Mouse (Mus musculus) ES-E14 (cell line): ENCODE results near the gene Gm20715. TPM values are rescaled to one million over a fixed set of nuclear protein-coding genes. Genes with fewer than 3 reads are reported as not detected.

Source experiments
- DNase-seq: peaks from one replicate; pipeline ENCODE4 v3.0.0-alpha.2; 2013; ENCODE audit warnings: low read depth, low spot score
- H3K27ac ChIP-seq: 2 replicates; pipeline ENCODE4 v1.5.1; 2012; ENCODE audit warnings: low read depth, mild to moderate bottlenecking, low read length, moderate library complexity, mixed read lengths; ENCODE audit not compliant: poor library complexity, insufficient read depth, severe bottlenecking
- H3K36me3 ChIP-seq: 2 replicates; pipeline ENCODE4 v1.6.1; 2012; ENCODE audit warnings: mild to moderate bottlenecking, low read length, moderate library complexity, mixed read lengths; ENCODE audit not compliant: control insufficient read depth, poor library complexity, insufficient read depth, severe bottlenecking
- H3K4me1 ChIP-seq, 2 experiments: fragments of 150-350 bp in 1 of 2; sonication (generic) in 1 of 2; 2 replicates each; pipeline ENCODE4 v1.6.1; 2012; ENCODE audit warnings: low read length in 2 of 2, mild to moderate bottlenecking in 1 of 2, mixed read lengths in 1 of 2; ENCODE audit not compliant: control insufficient read depth in 2 of 2, insufficient read depth in 2 of 2, poor library complexity in 1 of 2
- H3K4me3 ChIP-seq, 2 experiments: fragments of 150-350 bp in 1 of 2; sonication (generic) in 1 of 2; 2 replicates each; pipeline ENCODE4 v1.5.1; 2012; ENCODE audit warnings: low read length in 2 of 2, low read depth in 1 of 2, mild to moderate bottlenecking in 1 of 2, mixed read lengths in 1 of 2; ENCODE audit not compliant: insufficient read depth in 1 of 2, poor library complexity in 1 of 2, severe bottlenecking in 1 of 2
- H3K9ac ChIP-seq: 2 replicates; pipeline ENCODE4 v1.6.1; 2012; ENCODE audit warnings: low read depth, mild to moderate bottlenecking, low read length, mixed read lengths; ENCODE audit not compliant: poor library complexity, insufficient read depth, severe bottlenecking
- H3K9me3 ChIP-seq: fragments of 150-350 bp; sonication (generic); 2 replicates; pipeline ENCODE4 v1.6.1; 2012; ENCODE audit warnings: low read depth, mild to moderate bottlenecking, low read length; ENCODE audit not compliant: control insufficient read depth, insufficient read depth
- CHD2 ChIP-seq: IDR thresholded peaks from 2 replicates; pipeline ENCODE4 v1.6.1; 2014; ENCODE audit warnings: mild to moderate bottlenecking, low read depth, low read length, inconsistent platforms
- HCFC1 ChIP-seq: IDR thresholded peaks from 2 replicates; pipeline ENCODE4 v1.6.1; 2012; ENCODE audit warnings: low read length, inconsistent platforms, borderline replicate concordance; ENCODE audit not compliant: insufficient read depth
- MAFK ChIP-seq: IDR thresholded peaks from 2 replicates; pipeline ENCODE4 v1.6.1; 2014; ENCODE audit warnings: mild to moderate bottlenecking, low read depth, low read length, inconsistent platforms; ENCODE audit not compliant: insufficient read depth
- ZC3H11A ChIP-seq: IDR thresholded peaks from 2 replicates; pipeline ENCODE4 v1.6.1; 2012; ENCODE audit warnings: low read depth, mild to moderate bottlenecking, inconsistent platforms, low read length, borderline replicate concordance
- ZNF384 ChIP-seq: IDR thresholded peaks from 2 replicates; pipeline ENCODE4 v1.6.1; 2012; ENCODE audit warnings: low read depth, low read length, inconsistent platforms
- in situ Hi-C, 2 experiments: fragments of 600-800 bp; cut with MboI; formaldehyde crosslinking; loops; one replicate each; pipeline ENCODE4 v1.15.1; 2025; ENCODE audit warnings: low sequenced_read_pairs in 2 of 2, inconsistent platforms in 1 of 2; ENCODE audit not compliant: unreplicated experiment in 2 of 2
- total RNA-seq: library from RNA; depleted of rRNA; stranded (reverse); fragments of 300-350 nt; gene quantifications from 2 replicates; pipeline ENCODE4 v1.2.3, GENCODE M21; 2012

The Gm20715 gene
- total RNA-seq, 1 experiment, result 0.09 TPM

- in situ Hi-C loops, result no loop called here
- Histone ChIP-seq H3K4me3 (no peak overlapping the region), H3K9ac (no peak overlapping the region), H3K9me3 (no peaks in the 10 kb centered on the region), H3K27ac (no peak overlapping the region), H3K4me1 (peaks cover 0 to 5% of the 10 kb centered on the region in 2 experiments; a peak in 1 of 4 replicates), H3K36me3 (no peaks in the 10 kb centered on the region)
- TF ChIP-seq MAFK, result no peak
- no peak for TF ChIP-seq ZC3H11A
- DNase-seq, result no peak
These were observed 37.1 kb upstream of the Gm20715 start for GRCm38 (mm10) chr7:6372993-6373392.

- Histone ChIP-seq H3K36me3 (no peaks in the 10 kb centered on the region), H3K27ac (no peak overlapping the region), H3K4me1 (0 out of 4 replicates have a peak, but pooled peaks cover 0 to 2% of the 10 kb centered on the region in 2 experiments), H3K9ac (no peak overlapping the region), H3K9me3 (no peaks in the 10 kb centered on the region), H3K4me3 (no peak overlapping the region)
- no peak for DNase-seq
- in situ Hi-C loops, result no loop called here
- TF ChIP-seq ZC3H11A (no peak), HCFC1 (no peak), CHD2 (no peak), ZNF384 (no peak), MAFK (no peak)
These were observed 31.6 kb upstream of the Gm20715 start for GRCm38 (mm10) chr7:6378441-6378840.

- Histone ChIP-seq H3K9me3 (no peaks in the 10 kb centered on the region), H3K36me3 (no peaks in the 10 kb centered on the region), H3K9ac (no peak overlapping the region), H3K4me3 (no peak overlapping the region), H3K27ac (no peak overlapping the region), H3K4me1 (0 out of 4 replicates have a peak, but pooled peaks cover 0 to 2% of the 10 kb centered on the region in 2 experiments)
- no peak for DNase-seq
- in situ Hi-C loops, result no loop called here
- TF ChIP-seq CHD2, result no peak
- no peak for TF ChIP-seq ZNF384
These were observed 28.6 kb upstream of the Gm20715 start for GRCm38 (mm10) chr7:6381431-6381830.

GRCm38 (mm10) chr7:6383044-6383455, 27.0 kb upstream of the Gm20715 start, which contains the start of gene Zfp28:
Zfp28 (plus strand) TSS chr7:6383295.
- Histone ChIP-seq H3K9ac (peak within 1 kb of the TSS; percentile 74), H3K4me1 (0 out of 4 replicates have a peak, but pooled peaks cover 0 to 2% of the 10 kb centered on the region in 2 experiments), H3K27ac (no peak within 1 kb of the TSS), H3K36me3 (no peaks in the 10 kb centered on the region), H3K9me3 (no peaks in the 10 kb centered on the region), H3K4me3 (peak within 1 kb of the TSS; percentile 63 to 81)
- in situ Hi-C loops, result no loop called here
- DNase-seq, result peak; percentile 94
- no peak for TF ChIP-seq ZNF384
- peak; percentile 97 for TF ChIP-seq HCFC1

GRCm38 (mm10) chr7:6384011-6384410, 26.1 kb upstream of the Gm20715 start:
- Histone ChIP-seq H3K36me3 (no peaks in the 10 kb centered on the region), H3K4me1 (0 out of 4 replicates have a peak, but pooled peaks cover 0 to 2% of the 10 kb centered on the region in 2 experiments), H3K27ac (no peak overlapping the region), H3K9me3 (no peaks in the 10 kb centered on the region), H3K4me3 (no peak overlapping the region), H3K9ac (no peak overlapping the region)
- TF ChIP-seq ZNF384, result no peak
- TF ChIP-seq CHD2, result no peak
- TF ChIP-seq HCFC1, result no peak
- TF ChIP-seq MAFK, result no peak
- TF ChIP-seq ZC3H11A, result no peak
- in situ Hi-C loops, result no loop called here
- DNase-seq, result no peak
